Mouse (Mus musculus): ENCODE results near the gene Gstt2. TPM values are rescaled to one million over a fixed set of nuclear protein-coding genes. Genes with fewer than 3 reads are reported as not detected.

Gstt2 gene
- polyA plus RNA-seq (2015; fragmentation: Nextera tagmentation; extraction: Ambion mirVana): 10.4 and 16.3 TPM in 2 replicates

DNA sequence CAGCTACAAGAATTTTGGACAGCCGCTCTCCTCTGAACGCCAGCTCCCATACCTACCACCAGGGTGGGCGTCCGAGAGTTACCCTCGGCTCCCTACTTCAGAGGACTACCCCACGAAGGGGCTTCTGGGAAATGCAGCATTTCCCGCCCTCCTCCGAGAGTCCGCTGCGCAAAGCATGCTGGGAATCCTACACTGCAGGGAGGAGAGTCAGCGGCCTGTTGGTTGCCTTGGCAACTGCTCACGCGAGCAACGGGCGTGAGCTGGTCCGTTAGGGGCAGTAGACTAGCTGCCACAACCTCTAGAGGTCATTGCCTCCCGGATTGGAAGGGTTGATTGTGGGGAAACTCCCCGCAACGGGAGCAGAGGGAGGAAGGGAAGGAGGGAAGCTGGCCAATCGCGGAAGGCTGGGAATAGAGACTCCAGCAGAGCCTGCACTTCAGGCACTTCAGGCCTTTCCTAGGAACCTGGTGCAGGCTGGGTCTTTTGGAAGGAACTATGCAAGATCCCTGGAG lies at the start of gene Gstt2:
TSS of gene Gstt2 (minus strand) at position 177 of the 512 bp plus-strand sequence.
- H3K27me3 ChIP-seq: 0 out of 2 replicates have a peak, but pooled peaks cover 2% of the 10 kb centered on the region
- H3K4me2 ChIP-seq: peak within 1 kb of the TSS; percentile 82
- peaks cover 41% of the 10 kb centered on the region for H3K4me1 ChIP-seq (replicated peaks)
- peak within 1 kb of the TSS; percentile 83 for H3K27ac ChIP-seq
- ATAC-seq (replicated peaks; ENCODE audit: insufficient number of reproducible peaks, insufficient read depth, low FRiP score, low read depth): peak; percentile 88
- no peaks in the 10 kb centered on the region for H3K36me3 ChIP-seq
- peak within 1 kb of the TSS; percentile 58 for H3K9ac ChIP-seq
- H3K9me3 ChIP-seq (replicated peaks): no peaks in the 10 kb centered on the region
- H3K4me3 ChIP-seq: peak within 1 kb of the TSS; percentile 59
- under 1% methylated on average over 21 of the region's 21 CpGs for WGBS

DNA sequence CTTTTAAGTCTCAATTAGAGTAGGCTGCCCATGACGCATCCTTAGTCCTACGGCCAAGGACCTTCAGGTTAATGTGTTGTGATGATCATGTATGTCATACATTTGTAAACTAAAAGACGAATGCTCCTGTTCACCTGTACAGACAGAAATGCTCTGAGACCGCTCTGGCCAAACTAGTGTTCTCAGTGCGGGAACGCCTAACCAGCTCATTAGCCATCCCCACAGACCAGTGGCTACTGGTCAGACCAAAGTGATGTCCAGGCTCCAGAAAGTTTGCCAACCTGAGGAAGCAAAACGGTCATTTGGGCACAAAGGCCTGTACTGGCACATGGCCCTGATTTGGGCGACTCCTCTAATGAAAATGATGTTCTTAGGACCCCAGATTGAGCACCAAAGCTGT lies 47.5 kb upstream of the Gstt2 start:
- Histone ChIP-seq H3K9me3 (replicated peaks) (no peaks in the 10 kb centered on the region), H3K4me2 (no peak overlapping the region), H3K9ac (no peak overlapping the region), H3K27ac (no peak overlapping the region), H3K4me1 (replicated peaks) (peaks cover 8% of the 10 kb centered on the region), H3K27me3 (no peaks in the 10 kb centered on the region), H3K36me3 (no peaks in the 10 kb centered on the region), H3K4me3 (no peak overlapping the region)
- no peak for ATAC-seq (replicated peaks; ENCODE audit: insufficient number of reproducible peaks, insufficient read depth, low FRiP score, low read depth)
- 93% methylated on average over 8 of the region's 8 CpGs for WGBS

DNA sequence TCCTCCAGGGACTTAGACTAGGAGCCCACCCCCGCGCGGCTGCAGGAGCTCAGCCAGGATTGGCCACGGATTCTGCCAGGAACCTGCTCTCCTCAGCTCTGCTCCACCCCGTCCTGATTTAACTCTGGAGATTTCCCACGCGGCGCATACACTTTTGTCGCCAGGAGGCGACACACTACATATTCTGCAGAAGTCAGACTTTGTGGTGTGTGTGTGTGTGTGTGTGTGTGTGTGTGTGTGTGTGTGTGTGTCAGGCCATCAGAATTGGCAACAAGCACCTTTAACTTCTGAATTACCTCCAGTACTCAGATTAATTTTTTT lies 46.0 kb upstream of the Gstt2 start:
- peak; percentile 75 for ATAC-seq (replicated peaks; ENCODE audit: insufficient number of reproducible peaks, insufficient read depth, low FRiP score, low read depth)
- Histone ChIP-seq H3K36me3 (no peaks in the 10 kb centered on the region), H3K9ac (0 out of 2 replicates have a peak overlapping the region, but pooled peaks have one; percentile 47), H3K4me3 (0 out of 2 replicates have a peak overlapping the region, but pooled peaks have one; percentile 17), H3K4me2 (peak overlapping the region; percentile 50), H3K27ac (no peak overlapping the region), H3K27me3 (no peaks in the 10 kb centered on the region), H3K9me3 (replicated peaks) (no peaks in the 10 kb centered on the region), H3K4me1 (replicated peaks) (peaks cover 6% of the 10 kb centered on the region)
- WGBS: under 1% methylated on average over 10 of the region's 10 CpGs

DNA sequence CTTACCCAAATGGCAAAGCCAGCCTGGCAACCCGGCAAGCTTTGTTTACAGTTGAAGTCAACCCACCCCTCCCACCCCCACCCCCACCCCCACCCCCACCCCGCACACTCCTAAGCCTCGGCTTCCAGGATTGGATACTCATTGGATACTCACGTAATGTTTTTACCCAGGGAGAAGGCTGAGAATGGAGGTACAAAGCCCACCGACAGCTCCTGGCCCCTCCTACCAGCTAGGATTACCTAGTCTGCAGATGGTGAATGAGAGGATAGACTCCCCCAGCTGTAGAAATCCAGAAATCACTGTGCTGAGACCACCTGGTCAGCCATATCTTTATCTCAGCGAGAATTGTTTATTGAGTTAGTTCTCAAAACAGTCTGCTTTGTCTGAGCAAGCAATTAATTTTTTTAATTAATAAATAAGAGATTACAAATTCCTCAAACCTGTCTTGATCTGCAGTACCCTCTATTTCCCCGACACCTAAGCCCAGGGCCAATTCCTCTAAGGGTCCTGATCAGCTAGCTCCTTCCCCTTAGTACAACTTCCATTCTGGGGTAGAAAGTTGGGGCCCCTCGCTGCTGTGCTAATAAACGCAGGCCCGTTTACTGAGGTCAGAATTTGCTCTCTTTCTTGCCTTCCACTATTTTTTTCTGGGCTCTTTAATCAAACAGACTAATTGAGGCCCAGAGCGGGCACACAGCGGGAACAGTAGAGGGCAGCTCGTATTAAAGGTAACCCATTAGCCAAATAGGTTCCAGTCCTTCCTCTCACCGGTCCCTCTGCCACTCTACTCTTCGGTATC lies 45.4 kb upstream of the Gstt2 start:
- Histone ChIP-seq H3K4me2 (peak overlapping the region; percentile 50), H3K27ac (no peak overlapping the region), H3K36me3 (no peaks in the 10 kb centered on the region), H3K9ac (0 out of 2 replicates have a peak overlapping the region, but pooled peaks have one; percentile 47), H3K27me3 (no peaks in the 10 kb centered on the region), H3K9me3 (replicated peaks) (no peaks in the 10 kb centered on the region), H3K4me3 (0 out of 2 replicates have a peak overlapping the region, but pooled peaks have one; percentile 17), H3K4me1 (replicated peaks) (peaks cover 6% of the 10 kb centered on the region)
- no peak for ATAC-seq (replicated peaks; ENCODE audit: insufficient number of reproducible peaks, insufficient read depth, low FRiP score, low read depth)
- 17% methylated on average over 15 of the region's 15 CpGs for WGBS

DNA sequence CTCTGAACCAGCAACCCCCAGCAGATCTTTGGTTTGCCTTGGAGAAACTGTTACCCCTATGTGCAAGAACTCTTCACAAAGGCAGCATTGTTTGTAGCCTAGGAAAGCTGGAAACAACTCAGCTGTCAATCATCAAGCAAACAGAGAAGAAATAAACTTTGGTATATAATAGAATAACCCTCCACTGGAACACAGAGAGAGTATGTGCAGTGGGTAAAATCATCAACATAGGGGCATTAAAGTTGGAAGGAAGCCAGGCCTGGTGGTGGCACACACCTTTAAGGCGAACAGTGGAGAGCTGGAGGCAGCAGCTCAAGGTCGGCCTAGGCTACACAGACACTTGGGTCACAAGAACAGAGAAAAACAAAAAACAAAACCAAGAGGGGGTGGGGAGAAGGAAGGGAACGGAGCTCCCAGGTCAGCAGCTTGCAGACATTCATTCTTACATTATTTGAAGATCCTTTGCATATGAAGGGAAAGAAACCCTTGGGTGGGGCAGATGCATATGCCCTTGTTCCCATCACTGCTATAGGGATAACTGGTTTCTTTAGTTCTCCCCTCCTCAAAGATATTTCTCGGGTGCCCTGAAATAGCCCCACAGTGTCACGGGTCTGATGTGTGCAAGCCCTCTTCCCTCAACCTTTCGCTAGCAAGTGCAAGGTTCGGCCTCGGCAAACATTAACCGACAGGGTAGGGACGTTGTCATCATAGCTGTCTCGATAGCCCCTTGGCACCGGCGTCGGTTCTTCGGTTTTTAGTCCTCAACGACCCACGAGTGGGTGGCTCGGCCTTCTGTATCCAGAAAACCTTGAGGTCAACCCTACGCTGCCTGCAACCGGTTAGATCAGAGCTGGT lies 44.6 kb upstream of the Gstt2 start:
- Histone ChIP-seq H3K4me2 (no peak overlapping the region), H3K9ac (no peak overlapping the region), H3K9me3 (replicated peaks) (no peaks in the 10 kb centered on the region), H3K27ac (peak overlapping the region; percentile 25), H3K36me3 (no peaks in the 10 kb centered on the region), H3K4me3 (no peak overlapping the region), H3K4me1 (replicated peaks) (peaks cover 6% of the 10 kb centered on the region), H3K27me3 (no peaks in the 10 kb centered on the region)
- ATAC-seq (replicated peaks; ENCODE audit: insufficient number of reproducible peaks, insufficient read depth, low FRiP score, low read depth): no peak
- 28% methylated on average over 20 of the region's 20 CpGs for WGBS

DNA sequence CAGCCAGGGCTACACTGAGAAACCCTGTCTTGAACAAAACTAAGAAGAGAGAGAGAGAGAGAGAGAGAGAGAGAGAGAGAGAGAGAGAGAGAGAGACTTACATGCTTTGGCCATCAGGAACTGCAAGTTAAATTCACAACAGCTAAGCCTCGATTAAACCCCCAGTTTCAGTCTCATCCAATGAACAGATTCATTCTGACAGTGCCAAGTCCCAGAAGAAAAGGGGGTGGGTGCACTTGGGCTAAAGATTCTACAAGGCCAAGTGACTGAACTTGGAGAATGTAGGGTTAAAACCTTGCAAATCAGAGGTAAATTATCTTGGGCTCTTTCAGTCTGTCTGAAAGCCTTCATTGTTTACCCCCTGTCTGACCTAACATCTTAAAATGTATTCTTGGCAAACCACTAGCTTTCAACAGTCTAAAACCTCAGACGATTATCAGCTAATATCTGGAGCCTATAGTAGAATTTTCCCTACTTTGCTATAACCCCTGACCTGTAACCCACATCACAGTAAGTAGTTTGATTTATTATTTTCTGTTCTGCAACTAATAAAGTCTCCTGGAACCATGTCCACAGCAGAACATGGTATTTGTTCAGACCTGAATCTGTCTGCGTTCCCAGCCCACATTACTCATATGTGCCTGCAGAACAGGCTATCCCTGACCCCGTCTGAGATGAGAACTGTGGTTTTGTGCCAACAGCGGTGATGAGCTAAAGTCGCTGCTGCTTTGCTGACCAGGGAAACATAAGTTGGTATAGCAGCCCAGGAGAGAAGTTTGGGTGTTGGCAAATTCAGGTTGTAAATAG lies 43.8 kb upstream of the Gstt2 start:
- H3K9me3 ChIP-seq (replicated peaks): no peaks in the 10 kb centered on the region
- no peak for ATAC-seq (replicated peaks; ENCODE audit: insufficient number of reproducible peaks, insufficient read depth, low FRiP score, low read depth)
- H3K4me2 ChIP-seq: no peak overlapping the region
- H3K27ac ChIP-seq: peak overlapping the region; percentile 25
- H3K36me3 ChIP-seq: no peaks in the 10 kb centered on the region
- no peak overlapping the region for H3K9ac ChIP-seq
- H3K4me3 ChIP-seq: no peak overlapping the region
- 57% methylated on average over 6 of the region's 6 CpGs for WGBS
- no peaks in the 10 kb centered on the region for H3K27me3 ChIP-seq
- H3K4me1 ChIP-seq (replicated peaks): peaks cover 6% of the 10 kb centered on the region

DNA sequence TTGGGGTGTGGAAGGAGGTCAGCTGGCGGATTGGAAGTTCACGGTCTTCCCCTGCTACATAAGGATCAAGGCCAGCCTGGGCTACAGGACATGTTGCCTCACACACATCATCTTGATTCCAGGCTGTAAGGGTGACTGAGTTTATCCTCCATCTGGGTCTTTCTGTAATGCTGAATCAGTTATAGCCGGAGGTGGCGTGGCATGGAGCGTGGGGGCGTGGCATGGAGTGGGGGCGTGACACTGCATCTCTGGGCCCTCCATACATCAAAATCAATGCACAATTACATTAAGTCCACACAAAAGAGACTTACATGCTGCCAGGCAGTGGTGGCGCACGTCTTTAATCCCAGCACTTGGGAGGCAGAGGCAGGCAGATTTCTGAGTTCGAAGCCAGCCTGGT lies 43.1 kb upstream of the Gstt2 start:
- ATAC-seq (replicated peaks; ENCODE audit: insufficient number of reproducible peaks, insufficient read depth, low FRiP score, low read depth): no peak
- Histone ChIP-seq H3K27me3 (no peaks in the 10 kb centered on the region), H3K27ac (no peak overlapping the region), H3K9me3 (replicated peaks) (no peaks in the 10 kb centered on the region), H3K4me2 (no peak overlapping the region), H3K4me1 (replicated peaks) (peaks cover 6% of the 10 kb centered on the region), H3K4me3 (no peak overlapping the region), H3K9ac (no peak overlapping the region), H3K36me3 (no peaks in the 10 kb centered on the region)
- 90% methylated on average over 10 of the region's 10 CpGs for WGBS

DNA sequence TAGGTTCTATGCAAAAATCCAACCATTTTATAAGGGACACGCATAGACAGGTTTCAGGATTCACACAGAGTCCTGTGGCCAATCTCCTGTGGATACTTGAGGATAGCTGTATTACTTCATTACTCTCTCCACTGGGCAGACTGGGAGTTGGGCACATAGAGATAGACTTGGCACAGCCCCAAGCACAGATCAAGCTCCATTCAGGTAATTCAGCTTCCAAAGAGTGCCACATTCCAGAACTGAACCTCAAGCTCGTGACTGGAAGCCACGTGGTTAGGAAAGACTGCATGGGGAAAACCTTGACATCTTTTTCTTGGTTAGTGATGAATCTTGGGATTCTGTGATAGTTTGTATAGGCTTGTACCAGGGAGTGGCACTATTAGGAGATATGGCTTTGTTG lies 41.6 kb upstream of the Gstt2 start:
- Histone ChIP-seq H3K27ac (no peak overlapping the region), H3K4me2 (no peak overlapping the region), H3K9me3 (replicated peaks) (no peaks in the 10 kb centered on the region), H3K4me3 (no peak overlapping the region), H3K27me3 (no peaks in the 10 kb centered on the region), H3K4me1 (replicated peaks) (peaks cover 6% of the 10 kb centered on the region), H3K9ac (no peak overlapping the region), H3K36me3 (no peaks in the 10 kb centered on the region)
- WGBS: 81% methylated on average over 3 of the region's 3 CpGs
- ATAC-seq (replicated peaks; ENCODE audit: insufficient number of reproducible peaks, insufficient read depth, low FRiP score, low read depth): no peak

DNA sequence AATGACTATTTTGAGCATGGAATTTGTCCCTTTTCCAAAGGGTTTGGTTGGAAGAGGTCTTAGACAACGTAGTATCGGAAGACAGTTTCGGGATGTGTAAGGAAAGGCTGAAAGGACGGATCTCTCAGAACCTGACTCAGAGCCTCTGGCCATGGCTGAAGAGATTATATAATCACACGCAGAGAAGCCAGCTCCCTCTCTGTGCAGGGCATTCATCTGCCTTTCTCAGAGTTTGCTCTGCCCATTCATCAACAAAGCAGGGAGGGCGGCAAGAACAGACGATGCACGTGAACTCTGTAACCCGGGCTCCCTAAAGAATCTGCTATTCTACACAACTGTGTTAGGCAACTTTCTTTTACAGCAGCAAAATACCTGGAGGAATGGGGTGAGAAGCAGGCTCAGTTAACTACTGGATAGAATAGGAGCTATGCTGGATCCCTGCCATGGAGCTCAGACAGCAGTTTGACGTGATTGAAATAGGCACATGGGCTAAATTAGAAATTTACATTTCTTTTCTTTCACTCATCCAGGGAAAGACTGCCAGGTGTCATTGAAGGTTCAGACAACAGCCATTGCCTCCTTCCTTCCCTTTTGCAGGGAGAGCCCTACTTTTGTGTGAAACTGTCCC lies 36.4 kb upstream of the Gstt2 start:
- Histone ChIP-seq H3K9ac (no peak overlapping the region), H3K36me3 (no peaks in the 10 kb centered on the region), H3K27ac (peak overlapping the region; percentile 74), H3K4me1 (replicated peaks) (peaks cover 14% of the 10 kb centered on the region), H3K4me3 (no peak overlapping the region), H3K27me3 (no peaks in the 10 kb centered on the region), H3K9me3 (replicated peaks) (no peaks in the 10 kb centered on the region), H3K4me2 (peak overlapping the region; percentile 63)
- no peak for ATAC-seq (replicated peaks; ENCODE audit: insufficient number of reproducible peaks, insufficient read depth, low FRiP score, low read depth)
- WGBS: 35% methylated on average over 10 of the region's 10 CpGs

DNA sequence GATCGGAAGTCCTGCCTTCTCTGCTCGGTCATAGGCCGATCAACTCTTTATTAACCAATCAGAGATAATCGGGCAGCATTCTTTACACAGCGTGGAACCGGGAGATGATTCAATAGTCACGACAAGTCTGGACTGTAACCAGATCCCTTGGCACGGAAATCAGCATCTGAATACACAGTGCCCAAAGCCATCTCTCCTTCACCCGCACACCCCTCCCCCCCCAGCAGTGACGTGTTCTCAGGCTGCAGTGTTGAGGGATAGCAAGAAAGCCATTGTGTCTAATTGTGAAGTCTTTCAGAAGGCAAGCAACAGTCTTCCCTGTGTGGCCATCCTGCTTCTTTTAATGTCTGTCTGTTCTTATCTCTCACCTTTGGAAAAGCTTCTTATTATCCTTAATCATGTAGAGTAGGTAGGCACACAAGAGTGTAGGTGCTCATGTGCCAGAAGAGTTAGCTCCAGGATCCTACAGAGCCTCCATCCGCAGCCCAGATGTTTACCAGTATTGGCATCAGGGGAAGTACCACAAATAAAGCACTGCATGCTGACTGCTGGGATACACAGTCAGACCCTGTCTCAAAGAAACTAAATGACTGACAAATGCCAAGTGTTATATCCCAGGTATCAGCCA lies 35.8 kb upstream of the Gstt2 start:
- 3% methylated on average over 11 of the region's 11 CpGs for WGBS
- H3K4me3 ChIP-seq: peak overlapping the region; percentile 44
- H3K27ac ChIP-seq: peak overlapping the region; percentile 74
- no peaks in the 10 kb centered on the region for H3K36me3 ChIP-seq
- H3K9me3 ChIP-seq (replicated peaks): no peaks in the 10 kb centered on the region
- peak; percentile 94 for ATAC-seq (replicated peaks; ENCODE audit: insufficient number of reproducible peaks, insufficient read depth, low FRiP score, low read depth)
- H3K27me3 ChIP-seq: no peaks in the 10 kb centered on the region
- 0 out of 2 replicates have a peak overlapping the region, but pooled peaks have one; percentile 43 for H3K9ac ChIP-seq
- H3K4me1 ChIP-seq (replicated peaks): peaks cover 14% of the 10 kb centered on the region
- H3K4me2 ChIP-seq: peak overlapping the region; percentile 63

All from heart, embryonic 15.5 days (tissue).